Mouse (Mus musculus) lung, embryonic 14.5 days (tissue): ENCODE measurements around the gene Rtkn. TPM values are rescaled to one million over a fixed set of nuclear protein-coding genes. Genes with fewer than 3 reads are reported as not detected.

Experiments used
- ATAC-seq: fragments of 200-750 bp; cut with Nextera tagmentation; 2 replicates; pipeline ENCODE4 v1.8.0; 2017; ENCODE audit warnings: mild to moderate bottlenecking, moderate TSS enrichment, moderate library complexity; ENCODE audit not compliant: insufficient read depth
- DNase-seq: peaks from one replicate; pipeline ENCODE4 v3.0.0-alpha.2; 2015
- H3K27ac ChIP-seq: fragments of 300-500 bp; sonication (generic); 2 replicates; pipeline ENCODE4 v1.5.1; 2014; ENCODE audit warnings: low read depth, mild to moderate bottlenecking, moderate library complexity
- H3K27me3 ChIP-seq: fragments of 300-500 bp; sonication (generic); 2 replicates; pipeline ENCODE4 v1.6.1; 2014; ENCODE audit warnings: low read length, control low read depth; ENCODE audit not compliant: insufficient read depth
- H3K36me3 ChIP-seq: fragments of 300-500 bp; sonication (generic); 2 replicates; pipeline ENCODE4 v1.6.1; 2014; ENCODE audit warnings: control low read depth; ENCODE audit not compliant: insufficient read depth
- H3K4me1 ChIP-seq: fragments of 300-500 bp; sonication (generic); 2 replicates; pipeline ENCODE4 v1.6.1; 2014; ENCODE audit warnings: antibody characterized with exemption, control low read depth; ENCODE audit not compliant: insufficient read depth
- H3K4me2 ChIP-seq: fragments of 300-500 bp; sonication (generic); 2 replicates; pipeline ENCODE4 v1.6.1; 2014; ENCODE audit warnings: mild to moderate bottlenecking
- H3K4me3 ChIP-seq: fragments of 300-500 bp; sonication (generic); 2 replicates; pipeline ENCODE4 v1.5.1; 2014; ENCODE audit warnings: low read depth, low read length
- H3K9ac ChIP-seq: fragments of 300-500 bp; sonication (generic); 2 replicates; pipeline ENCODE4 v1.6.1; 2014
- H3K9me3 ChIP-seq: fragments of 300-500 bp; sonication (generic); 2 replicates; pipeline ENCODE4 v1.6.1; 2016; ENCODE audit warnings: low read depth, low read length, control low read depth
- CTCF ChIP-seq: IDR thresholded peaks from 2 replicates; pipeline ENCODE4 v1.5.1; 2016; ENCODE audit warnings: antibody characterized with exemption, low read depth
- WGBS: fragments of 180-500 bp; shearing (Covaris S2); extraction: QIAGEN DNeasy Blood & Tissue Kit; methylation state at CpG from one replicate; pipeline ENCODE4 v1.1.7; 2014; 5-methylcytosine and 5-hydroxymethylcytosine counted together
- polyA plus RNA-seq: library from polyadenylated mRNA; unstranded; fragments of >200 nt; fragmentation: Nextera tagmentation; extraction: Ambion mirVana; gene quantifications from 2 replicates; pipeline ENCODE4 v1.2.1, GENCODE M21; 2014

The Rtkn gene
- polyA plus RNA-seq, 1 experiment from 2014 or later, result 26.7 TPM

DNA sequence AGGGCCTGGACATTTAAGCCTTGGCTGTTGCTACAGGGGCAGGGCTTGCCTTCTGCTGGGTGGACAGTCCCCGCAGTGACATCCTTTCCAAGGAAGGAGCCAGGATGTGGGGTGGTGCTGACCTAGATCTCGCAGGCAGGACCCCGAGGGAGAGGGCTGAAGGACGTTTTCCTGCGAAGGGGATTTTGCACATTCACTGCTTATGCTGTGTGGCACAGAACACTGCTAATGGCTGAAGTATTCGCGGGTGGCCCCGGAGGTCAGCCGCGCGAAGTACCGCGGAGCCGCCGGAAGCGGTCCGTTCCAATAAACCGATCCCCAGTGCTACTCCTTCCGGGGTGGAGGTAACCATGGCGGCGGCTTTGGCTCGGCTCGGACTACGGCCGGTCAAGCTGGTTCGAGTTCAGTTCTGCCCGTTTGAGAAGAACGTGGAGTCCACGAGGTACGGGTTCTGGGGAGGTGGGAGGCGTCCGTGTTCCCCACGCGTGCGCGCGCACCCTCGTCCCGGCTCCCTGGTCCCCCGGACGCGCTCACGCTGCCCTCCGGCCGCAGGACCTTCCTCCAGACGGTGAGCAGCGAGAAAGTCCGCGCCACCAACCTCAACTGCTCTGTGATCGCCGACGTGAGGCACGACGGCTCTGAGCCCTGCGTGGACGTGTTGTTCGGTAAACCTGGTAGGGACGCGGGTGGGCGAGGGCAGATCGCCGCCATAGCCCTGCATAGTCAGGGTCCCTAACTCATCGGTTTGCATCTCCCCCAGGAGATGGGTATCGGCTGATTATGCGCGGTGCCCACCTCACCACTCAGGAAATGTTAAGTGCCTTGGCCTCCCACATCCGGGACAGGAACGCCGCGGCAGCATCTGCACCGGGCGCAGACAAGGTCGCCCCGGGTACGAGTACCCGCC is 26.2 kb upstream of the Rtkn start, which contains the start of gene Mrpl53:
Gene Mrpl53, plus strand, starts transcription at position 279 of the 907 bp plus-strand sequence.
- H3K27ac ChIP-seq, result peak within 1 kb of the TSS; percentile 85
- peak within 1 kb of the TSS; percentile 85 for H3K4me2 ChIP-seq
- no peaks in the 10 kb centered on the region for H3K27me3 ChIP-seq
- peak within 1 kb of the TSS; percentile 88 for H3K9ac ChIP-seq
- peaks cover 16% of the 10 kb centered on the region; the same call in 1 of the 2 replicates for H3K36me3 ChIP-seq
- H3K9me3 ChIP-seq, result no peaks in the 10 kb centered on the region
- WGBS, result under 1% methylated on average over 76 of the region's 76 CpGs
- H3K4me1 ChIP-seq, result 0 out of 2 replicates have a peak, but pooled peaks cover 6% of the 10 kb centered on the region
- DNase-seq (peak; percentile 90), ATAC-seq (peak; percentile 89)
- no peak for TF ChIP-seq CTCF
- peak within 1 kb of the TSS; percentile 73 for H3K4me3 ChIP-seq

DNA sequence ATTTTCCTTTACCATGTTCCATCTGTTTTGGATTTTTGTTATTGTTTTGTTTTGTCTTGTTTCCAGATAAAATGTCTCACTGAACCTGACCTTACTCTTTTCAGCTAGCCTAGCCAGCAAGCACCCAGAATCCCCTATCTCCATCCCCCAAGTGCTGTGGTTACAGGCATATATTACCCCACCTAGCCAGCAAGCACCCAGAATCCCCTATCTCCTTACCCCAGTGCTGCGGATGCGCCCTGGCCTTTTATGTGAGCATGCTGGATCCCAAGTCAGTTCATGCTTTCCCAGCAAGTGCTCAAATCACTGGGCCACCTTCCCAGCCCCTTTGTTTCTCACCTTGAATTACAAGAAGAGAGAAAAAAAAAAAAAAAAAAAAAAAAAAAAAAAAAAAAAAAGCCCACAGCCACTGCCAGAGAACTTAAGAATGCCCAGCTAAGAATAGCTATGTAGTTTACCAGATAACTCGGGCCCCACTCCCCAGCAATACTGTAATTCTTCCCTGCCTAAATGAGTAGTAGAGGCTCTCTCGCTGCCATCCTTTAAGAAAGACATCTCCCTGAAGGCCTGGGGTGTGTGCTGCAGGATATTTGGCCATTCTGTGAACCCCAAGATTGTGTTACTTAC is 23.6 kb upstream of the Rtkn start:
- H3K4me2 ChIP-seq, result no peak overlapping the region
- H3K4me1 ChIP-seq, result peaks cover 12% of the 10 kb centered on the region; the same call in 1 of the 2 replicates
- WGBS, result 86% methylated on average over 4 of the region's 4 CpGs
- no peaks in the 10 kb centered on the region for H3K27me3 ChIP-seq
- H3K9ac ChIP-seq, result no peak overlapping the region
- no peak overlapping the region for H3K27ac ChIP-seq
- ATAC-seq (no peak), DNase-seq (no peak)
- H3K36me3 ChIP-seq, result peaks cover 14% of the 10 kb centered on the region; the same call in 1 of the 2 replicates
- no peak for TF ChIP-seq CTCF
- no peaks in the 10 kb centered on the region for H3K9me3 ChIP-seq
- no peak overlapping the region for H3K4me3 ChIP-seq

DNA sequence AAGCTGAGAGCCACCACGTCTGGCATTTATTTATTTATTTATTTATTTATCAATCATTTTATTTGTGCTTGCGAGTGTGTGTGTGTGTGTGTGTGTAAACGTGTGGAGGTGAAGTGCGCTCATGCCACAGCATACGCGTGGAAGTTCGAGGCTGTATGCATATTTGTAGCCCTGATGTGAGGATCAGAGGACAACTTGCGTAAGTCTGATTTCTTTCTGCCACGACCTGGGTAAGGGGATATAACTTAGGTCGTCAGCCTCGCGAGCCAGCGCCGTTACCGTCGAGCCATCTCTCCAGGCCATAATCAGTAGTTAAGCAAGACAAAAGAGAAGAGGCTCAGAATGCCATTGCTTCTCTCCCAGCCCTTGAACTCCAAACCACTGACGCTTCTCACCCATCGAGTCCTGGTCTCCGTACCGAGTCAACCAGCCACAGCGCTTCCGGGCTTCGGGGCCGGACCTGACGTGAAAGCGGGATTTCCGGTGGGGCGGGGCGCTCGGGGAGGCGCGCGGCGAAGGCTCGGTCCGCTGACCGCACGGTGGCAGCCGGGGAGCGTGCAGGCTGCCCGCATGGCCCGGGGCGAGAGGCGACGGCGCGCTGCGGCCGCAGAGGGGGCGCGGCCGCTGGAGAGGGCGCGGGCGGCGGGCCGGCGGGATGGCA is 20.1 kb upstream of the Rtkn start, which contains the start of gene Mogs:
Gene Mogs, plus strand, starts transcription at position 486 of the 661 bp plus-strand sequence.
- peak within 1 kb of the TSS; percentile 89 for H3K4me3 ChIP-seq
- H3K9ac ChIP-seq, result peak within 1 kb of the TSS; percentile 85
- peaks cover 9% of the 10 kb centered on the region for H3K4me1 ChIP-seq
- H3K4me2 ChIP-seq, result peak within 1 kb of the TSS; percentile 91
- ATAC-seq (peak; percentile 89), DNase-seq (peak; percentile 96)
- 1% methylated on average over 56 of the region's 58 CpGs for WGBS
- H3K27me3 ChIP-seq, result no peaks in the 10 kb centered on the region
- peaks cover 39% of the 10 kb centered on the region for H3K36me3 ChIP-seq
- TF ChIP-seq CTCF, result 0 out of 2 replicates have a peak, but pooled peaks have one; percentile 27
- no peaks in the 10 kb centered on the region for H3K9me3 ChIP-seq
- peak within 1 kb of the TSS; percentile 84 for H3K27ac ChIP-seq

DNA sequence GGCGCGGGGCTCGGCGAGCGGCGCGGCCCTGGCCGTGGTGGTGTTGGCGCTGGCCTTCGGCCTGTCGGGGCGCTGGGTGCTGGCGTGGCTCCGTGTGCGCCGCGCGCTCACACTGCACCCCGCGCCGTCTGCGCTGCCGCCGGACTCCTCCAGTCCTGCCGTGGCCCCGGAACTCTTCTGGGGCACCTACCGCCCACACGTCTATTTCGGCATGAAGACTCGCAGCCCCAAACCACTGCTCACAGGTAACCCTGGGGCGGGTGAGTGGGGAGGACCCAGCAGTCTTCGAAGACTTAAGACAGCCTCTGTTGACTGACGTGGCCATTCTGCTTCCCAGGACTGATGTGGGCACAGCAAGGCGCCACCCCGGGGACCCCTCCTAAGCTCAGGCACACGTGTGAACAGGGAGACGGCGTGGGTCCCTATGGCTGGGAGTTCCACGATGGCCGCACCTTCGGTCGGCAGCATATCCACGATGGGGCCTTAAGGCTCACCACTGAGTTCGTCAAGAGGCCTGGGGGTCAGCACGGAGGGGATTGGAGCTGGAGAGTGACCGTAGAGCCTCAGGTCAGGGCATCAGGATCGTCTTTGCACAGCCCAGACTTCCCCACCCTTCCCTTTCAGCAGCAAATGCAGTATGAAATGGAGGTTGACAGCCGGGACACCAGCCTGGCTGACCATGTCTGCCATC is 19.4 kb upstream of the Rtkn start:
- H3K9me3 ChIP-seq, result no peaks in the 10 kb centered on the region
- H3K27me3 ChIP-seq, result no peaks in the 10 kb centered on the region
- peak overlapping the region; percentile 84 for H3K27ac ChIP-seq
- TF ChIP-seq CTCF, result no peak
- peak; percentile 62 for ATAC-seq
- peaks cover 10% of the 10 kb centered on the region for H3K4me1 ChIP-seq
- under 1% methylated on average over 48 of the region's 48 CpGs for WGBS
- peaks cover 38% of the 10 kb centered on the region for H3K36me3 ChIP-seq
- H3K9ac ChIP-seq, result peak overlapping the region; percentile 85
- H3K4me2 ChIP-seq, result peak overlapping the region; percentile 91
- peak overlapping the region; percentile 89 for H3K4me3 ChIP-seq
- no peak for DNase-seq

DNA sequence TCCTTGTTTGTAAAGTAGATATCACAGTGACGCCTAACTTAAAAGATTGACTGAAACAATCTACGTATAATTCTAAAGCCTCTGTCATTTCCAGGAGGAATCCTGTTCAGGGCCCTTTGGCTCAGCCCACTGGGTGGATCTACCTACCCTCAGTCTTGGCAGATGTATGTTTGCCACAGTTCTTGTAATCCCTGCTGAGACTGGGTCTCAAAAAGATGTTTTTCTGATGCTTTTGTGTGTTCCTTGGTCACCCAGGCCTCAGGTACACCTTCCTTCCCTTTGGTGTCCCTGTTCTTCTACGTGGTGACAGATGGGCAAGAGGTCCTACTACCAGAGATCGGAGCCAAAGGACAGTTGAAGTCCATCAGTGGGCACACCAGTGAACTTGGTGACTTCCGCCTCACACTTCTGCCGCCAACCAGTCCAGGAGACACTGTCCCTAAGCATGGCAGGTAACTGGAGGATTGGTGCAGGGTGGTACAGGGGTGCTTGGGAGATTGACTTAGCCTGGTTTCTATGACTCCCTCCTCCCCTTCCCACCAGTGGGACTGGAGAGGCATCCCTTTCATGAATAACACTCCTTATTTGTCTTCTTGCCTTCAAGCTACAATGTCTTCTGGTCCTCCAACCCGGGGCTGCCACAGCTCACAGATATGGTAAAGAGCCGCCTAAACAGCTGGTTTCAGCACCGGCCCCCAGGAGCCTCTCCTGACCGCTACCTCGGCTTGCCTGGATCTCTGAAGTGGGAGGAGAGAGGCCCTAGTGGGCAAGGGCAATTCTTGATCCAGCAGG is 18.7 kb upstream of the Rtkn start:
- WGBS, result 65% methylated on average over 11 of the region's 11 CpGs

DNA sequence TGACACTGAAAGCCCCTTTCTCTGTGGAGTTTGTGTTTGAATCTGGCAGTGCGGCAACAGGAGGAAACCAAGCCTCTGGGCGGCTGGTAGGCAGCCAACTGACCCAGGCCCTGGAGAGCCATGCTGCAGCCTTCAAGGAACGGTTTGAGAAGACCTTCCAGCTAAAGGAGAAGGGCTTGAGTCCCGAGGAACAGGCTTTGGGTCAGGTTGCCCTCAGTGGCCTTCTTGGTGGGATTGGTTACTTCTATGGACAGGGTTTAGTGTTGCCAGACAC is 18.2 kb upstream of the Rtkn start:
- Histone ChIP-seq H3K9me3 (no peaks in the 10 kb centered on the region), H3K9ac (no peak overlapping the region), H3K4me2 (peak overlapping the region; percentile 91), H3K4me1 (peaks cover 10% of the 10 kb centered on the region), H3K27me3 (no peaks in the 10 kb centered on the region), H3K4me3 (peak overlapping the region; percentile 89; the same call in 1 of the 2 replicates), H3K36me3 (peaks cover 31% of the 10 kb centered on the region), H3K27ac (no peak overlapping the region)
- no peak for TF ChIP-seq CTCF
- ATAC-seq (no peak), DNase-seq (no peak)
- WGBS, result 78% methylated on average over 4 of the region's 4 CpGs

More for the DNA sequence above, 18.7 kb upstream of the Rtkn start:
- peak overlapping the region; percentile 84; the same call in 1 of the 2 replicates for H3K27ac ChIP-seq
- peaks cover 32% of the 10 kb centered on the region for H3K36me3 ChIP-seq
- no peak for DNase-seq
- peak overlapping the region; percentile 91 for H3K4me2 ChIP-seq
- H3K27me3 ChIP-seq, result no peaks in the 10 kb centered on the region
- H3K9me3 ChIP-seq, result no peaks in the 10 kb centered on the region
- peaks cover 10% of the 10 kb centered on the region for H3K4me1 ChIP-seq
- TF ChIP-seq CTCF, result no peak
- no peak for ATAC-seq
- peak overlapping the region; percentile 85 for H3K9ac ChIP-seq
- H3K4me3 ChIP-seq, result peak overlapping the region; percentile 89
